Mouse (Mus musculus): ENCODE results near the gene Sycn. TPM values are rescaled to one million over a fixed set of nuclear protein-coding genes. Genes with fewer than 3 reads are reported as not detected.

Gene Sycn
- polyA plus RNA-seq, 1 experiment from 2014 or later: not detected

- Histone ChIP-seq H3K4me1 (no peaks in the 10 kb centered on the region), H3K36me3 (ENCODE audit: poor library complexity, severe bottlenecking) (peaks cover 81% of the 10 kb centered on the region), H3K27me3 (no peaks in the 10 kb centered on the region), H3K27ac (no peak overlapping the region), H3K4me2 (no peak overlapping the region), H3K9ac (no peak overlapping the region), H3K9me3 (replicated peaks) (no peaks in the 10 kb centered on the region), H3K4me3 (no peak overlapping the region)
- ATAC-seq: no peak
- 90% methylated on average over 11 of the region's 11 CpGs for WGBS
Measured at GRCm38 (mm10) chr7:28561967-28562366, 21.3 kb downstream of the Sycn start.

- ATAC-seq: no peak
- Histone ChIP-seq H3K36me3 (ENCODE audit: poor library complexity, severe bottlenecking) (peaks cover 85% of the 10 kb centered on the region), H3K4me3 (no peak overlapping the region), H3K27me3 (no peaks in the 10 kb centered on the region), H3K27ac (no peak overlapping the region), H3K4me2 (no peak overlapping the region), H3K9me3 (replicated peaks) (no peaks in the 10 kb centered on the region), H3K9ac (no peak overlapping the region), H3K4me1 (no peaks in the 10 kb centered on the region)
- 95% methylated on average over 13 of the region's 13 CpGs for WGBS
Measured at GRCm38 (mm10) chr7:28562371-28562770, 21.7 kb downstream of the Sycn start.

GRCm38 (mm10) chr7:28562951-28563350, 22.3 kb downstream of the Sycn start:
- H3K36me3 ChIP-seq (ENCODE audit: poor library complexity, severe bottlenecking): peaks cover 91% of the 10 kb centered on the region
- no peaks in the 10 kb centered on the region for H3K4me1 ChIP-seq
- H3K9me3 ChIP-seq (replicated peaks): no peaks in the 10 kb centered on the region
- 95% methylated on average over 13 of the region's 13 CpGs for WGBS
- no peak overlapping the region for H3K4me3 ChIP-seq
- no peak overlapping the region for H3K9ac ChIP-seq
- no peak overlapping the region for H3K27ac ChIP-seq
- no peak for ATAC-seq
- H3K4me2 ChIP-seq: no peak overlapping the region
- no peaks in the 10 kb centered on the region for H3K27me3 ChIP-seq

GRCm38 (mm10) chr7:28565407-28565806, 24.7 kb downstream of the Sycn start:
- H3K27me3 ChIP-seq: no peaks in the 10 kb centered on the region
- peak overlapping the region; percentile 23; the same call in 1 of the 2 replicates for H3K9ac ChIP-seq
- WGBS: 89% methylated on average over 5 of the region's 5 CpGs
- H3K9me3 ChIP-seq (replicated peaks): no peaks in the 10 kb centered on the region
- H3K4me2 ChIP-seq: no peak overlapping the region
- H3K36me3 ChIP-seq (ENCODE audit: poor library complexity, severe bottlenecking): peaks cover 85% of the 10 kb centered on the region
- H3K4me3 ChIP-seq: no peak overlapping the region
- peaks cover 5% of the 10 kb centered on the region for H3K4me1 ChIP-seq
- H3K27ac ChIP-seq: no peak overlapping the region
- no peak for ATAC-seq

GRCm38 (mm10) chr7:28567539-28567938, 26.9 kb downstream of the Sycn start:
- Histone ChIP-seq H3K27me3 (no peaks in the 10 kb centered on the region), H3K36me3 (ENCODE audit: poor library complexity, severe bottlenecking) (peaks cover 67% of the 10 kb centered on the region)
- WGBS: 93% methylated on average over 4 of the region's 4 CpGs

GRCm38 (mm10) chr7:28568253-28568652, 27.6 kb downstream of the Sycn start:
- Histone ChIP-seq H3K4me2 (no peak overlapping the region), H3K4me3 (no peak overlapping the region)

More at GRCm38 (mm10) chr7:28567539-28567938, 26.9 kb downstream of the Sycn start:
- ATAC-seq: no peak
- Histone ChIP-seq H3K9me3 (replicated peaks) (no peaks in the 10 kb centered on the region), H3K4me2 (no peak overlapping the region), H3K27ac (no peak overlapping the region), H3K4me1 (peaks cover 24% of the 10 kb centered on the region), H3K4me3 (no peak overlapping the region), H3K9ac (no peak overlapping the region)

GRCm38 (mm10) chr7:28570291-28570981, 29.8 kb downstream of the Sycn start:
- H3K4me3 ChIP-seq: no peak overlapping the region
- no peaks in the 10 kb centered on the region for H3K27me3 ChIP-seq
- no peak for ATAC-seq
- no peak overlapping the region for H3K27ac ChIP-seq
- no peak overlapping the region for H3K4me2 ChIP-seq
- no peak overlapping the region for H3K9ac ChIP-seq
- 73% methylated on average over 12 of the region's 12 CpGs for WGBS
- H3K4me1 ChIP-seq: peaks cover 24% of the 10 kb centered on the region
- no peaks in the 10 kb centered on the region for H3K9me3 ChIP-seq (replicated peaks)
- H3K36me3 ChIP-seq (ENCODE audit: poor library complexity, severe bottlenecking): peaks cover 38% of the 10 kb centered on the region

More at GRCm38 (mm10) chr7:28568253-28568652, 27.6 kb downstream of the Sycn start:
- no peaks in the 10 kb centered on the region for H3K9me3 ChIP-seq (replicated peaks)
- peaks cover 24% of the 10 kb centered on the region for H3K4me1 ChIP-seq
- no peak overlapping the region for H3K27ac ChIP-seq
- H3K9ac ChIP-seq: no peak overlapping the region
- H3K36me3 ChIP-seq (ENCODE audit: poor library complexity, severe bottlenecking): peaks cover 60% of the 10 kb centered on the region
- H3K27me3 ChIP-seq: no peaks in the 10 kb centered on the region
- ATAC-seq: 0 out of 2 replicates have a peak, but pooled peaks have one; percentile 50

GRCm38 (mm10) chr7:28570982-28571682, 30.4 kb downstream of the Sycn start:
- no peak for ATAC-seq
- H3K4me3 ChIP-seq: no peak overlapping the region
- H3K9ac ChIP-seq: no peak overlapping the region
- H3K9me3 ChIP-seq (replicated peaks): no peaks in the 10 kb centered on the region
- no peak overlapping the region for H3K4me2 ChIP-seq
- H3K4me1 ChIP-seq: peaks cover 24% of the 10 kb centered on the region
- WGBS: 48% methylated on average over 5 of the region's 5 CpGs
- no peak overlapping the region; the same call in 1 of the 2 replicates for H3K27ac ChIP-seq
- peaks cover 31% of the 10 kb centered on the region for H3K36me3 ChIP-seq (ENCODE audit: poor library complexity, severe bottlenecking)
- H3K27me3 ChIP-seq: no peaks in the 10 kb centered on the region

- Histone ChIP-seq H3K4me3 (no peak overlapping the region), H3K4me2 (no peak overlapping the region), H3K36me3 (ENCODE audit: poor library complexity, severe bottlenecking) (peaks cover 16% of the 10 kb centered on the region), H3K9me3 (replicated peaks) (no peaks in the 10 kb centered on the region), H3K9ac (no peak overlapping the region), H3K27ac (no peak overlapping the region), H3K27me3 (no peaks in the 10 kb centered on the region), H3K4me1 (peaks cover 32% of the 10 kb centered on the region)
- no peak for ATAC-seq
- WGBS: 92% methylated on average over 5 of the region's 5 CpGs
Measured at GRCm38 (mm10) chr7:28572689-28573088, 32.0 kb downstream of the Sycn start.

GRCm38 (mm10) chr7:28573236-28573635, 32.6 kb downstream of the Sycn start:
- 93% methylated on average over 3 of the region's 3 CpGs for WGBS
- H3K4me1 ChIP-seq: peaks cover 32% of the 10 kb centered on the region

GRCm38 (mm10) chr7:28575597-28575996, 34.9 kb downstream of the Sycn start:
- no peak for ATAC-seq
- Histone ChIP-seq H3K9me3 (replicated peaks) (no peaks in the 10 kb centered on the region), H3K27ac (no peak overlapping the region), H3K9ac (no peak overlapping the region), H3K4me2 (no peak overlapping the region), H3K36me3 (ENCODE audit: poor library complexity, severe bottlenecking) (no peaks in the 10 kb centered on the region), H3K4me1 (peaks cover 35% of the 10 kb centered on the region), H3K27me3 (no peaks in the 10 kb centered on the region), H3K4me3 (no peak overlapping the region)
- 94% methylated on average over 11 of the region's 11 CpGs for WGBS

More at GRCm38 (mm10) chr7:28573236-28573635, 32.6 kb downstream of the Sycn start:
- Histone ChIP-seq H3K9ac (no peak overlapping the region), H3K4me2 (no peak overlapping the region), H3K27me3 (no peaks in the 10 kb centered on the region), H3K36me3 (ENCODE audit: poor library complexity, severe bottlenecking) (peaks cover 10% of the 10 kb centered on the region), H3K4me3 (no peak overlapping the region), H3K27ac (no peak overlapping the region), H3K9me3 (replicated peaks) (no peaks in the 10 kb centered on the region)
- no peak for ATAC-seq

GRCm38 (mm10) chr7:28576271-28576914, 35.7 kb downstream of the Sycn start:
- WGBS: 77% methylated on average over 5 of the region's 5 CpGs
- Histone ChIP-seq H3K4me2 (no peak overlapping the region), H3K27ac (no peak overlapping the region), H3K4me3 (no peak overlapping the region), H3K27me3 (no peaks in the 10 kb centered on the region), H3K4me1 (peaks cover 27% of the 10 kb centered on the region), H3K9me3 (replicated peaks) (no peaks in the 10 kb centered on the region), H3K9ac (0 out of 2 replicates have a peak overlapping the region, but pooled peaks have one; percentile 27), H3K36me3 (ENCODE audit: poor library complexity, severe bottlenecking) (no peaks in the 10 kb centered on the region)
- peak; percentile 59; the same call in 1 of the 2 replicates for ATAC-seq
